Mouse (Mus musculus): ENCODE results near the gene Kcnip4. TPM values are rescaled to one million over a fixed set of nuclear protein-coding genes. Genes with fewer than 3 reads are reported as not detected.

The Kcnip4 gene
- total RNA-seq (2014; rRNA removed): 22.6 and 23.1 TPM in 2 replicates
- 26.8 and 30.1 TPM in 2 replicates for polyA plus RNA-seq (2015; fragmentation: Nextera tagmentation; extraction: Ambion mirVana)

DNA sequence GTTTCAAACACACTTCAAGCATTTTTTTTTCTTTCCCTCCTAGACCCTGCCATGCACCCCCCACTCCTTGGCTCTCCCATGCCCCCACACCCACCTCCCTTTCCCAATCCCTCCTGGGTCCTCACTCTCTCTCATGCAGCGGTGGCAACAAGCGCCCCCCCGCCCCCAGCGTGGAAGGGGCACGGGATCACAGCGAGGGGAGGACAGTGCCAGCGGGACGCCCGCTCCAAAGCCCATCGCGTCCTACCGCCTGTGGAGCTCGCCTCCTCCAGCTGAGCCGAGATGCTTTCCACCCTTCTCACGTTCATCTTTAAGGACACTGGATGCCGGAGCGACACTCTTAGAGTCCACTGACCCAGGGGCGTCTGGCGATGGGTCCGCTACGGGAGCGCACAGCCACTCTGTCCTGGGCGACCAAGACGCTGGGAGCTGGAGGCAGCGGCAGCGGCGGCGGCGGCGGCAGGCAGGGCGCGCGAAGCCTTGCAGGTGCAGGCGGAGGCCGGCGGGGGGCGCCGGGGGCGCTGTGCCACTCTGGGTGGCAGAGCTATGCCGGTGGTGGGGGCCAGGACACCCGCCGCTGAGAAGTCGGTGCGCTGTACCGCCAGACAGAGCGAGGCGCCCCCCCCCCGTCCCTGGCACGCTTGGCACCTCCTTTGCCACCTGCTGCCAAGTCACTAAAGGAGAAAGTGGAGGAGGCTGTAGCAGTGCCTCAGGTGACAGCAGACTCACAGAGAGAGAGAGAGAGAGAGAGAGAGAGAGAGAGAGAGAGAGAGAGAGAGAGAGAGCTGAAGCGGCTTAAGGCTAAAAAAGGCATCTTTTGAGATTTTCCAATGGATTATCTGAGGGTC, at the start of gene Kcnip4:
TSS of gene Kcnip4 (minus strand) at position 514 of the 848 bp plus-strand sequence.
- peak; percentile 75 for DNase-seq (ENCODE audit: low spot score)
- peak; percentile 58 for TF ChIP-seq CTCF (IDR thresholded peaks at IDR 0.05)
- peak; percentile 91 for ATAC-seq (ENCODE audit: low FRiP score)
- peak within 1 kb of the TSS; percentile 62 for H3K9ac ChIP-seq (replicated peaks; ENCODE audit: low read length, poor library complexity, severe bottlenecking)
- no peaks in the 10 kb centered on the region; the same call in 1 of the 2 replicates for H3K27me3 ChIP-seq (ENCODE audit: insufficient read depth, low read length)
- 1% methylated on average over 27 of the region's 50 CpGs for whole genome bisulfite sequencing
- H3K27ac ChIP-seq (ENCODE audit: low read depth, low read length): no peak within 1 kb of the TSS
- peak within 1 kb of the TSS; percentile 77 for H3K4me3 ChIP-seq (ENCODE audit: low read depth, low read length)
- peak within 1 kb of the TSS; percentile 96 for H3K4me2 ChIP-seq (ENCODE audit: low read depth, low read length, poor library complexity, severe bottlenecking)
- no peaks in the 10 kb centered on the region for H3K9me3 ChIP-seq (ENCODE audit: low read length)
- no peaks in the 10 kb centered on the region for H3K4me1 ChIP-seq (ENCODE audit: insufficient read depth, low read length)
- no peaks in the 10 kb centered on the region for H3K36me3 ChIP-seq (ENCODE audit: insufficient read depth, low read length)

DNA sequence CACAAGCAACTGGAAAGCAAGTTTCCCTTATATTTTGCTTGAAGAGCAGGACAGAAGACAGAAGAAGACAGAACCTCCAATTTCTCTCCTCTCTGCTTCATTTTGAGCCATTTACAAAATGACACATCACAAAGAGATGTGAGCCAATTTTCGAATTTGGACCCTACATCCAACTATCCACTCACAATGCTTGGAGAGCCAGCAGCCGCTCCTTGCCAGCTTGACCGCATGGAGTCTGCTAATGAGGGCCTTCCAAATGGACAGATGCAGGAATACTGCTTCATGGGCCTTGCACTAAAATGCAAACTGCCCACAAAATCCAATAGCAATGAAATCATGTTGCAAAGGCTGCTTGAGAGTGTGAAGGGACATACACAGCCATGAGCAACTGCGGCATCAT, 47.2 kb upstream of the Kcnip4 start:
- Histone ChIP-seq H3K27me3 (ENCODE audit: insufficient read depth, low read length) (no peaks in the 10 kb centered on the region), H3K4me3 (ENCODE audit: low read depth, low read length) (no peak overlapping the region), H3K9me3 (ENCODE audit: low read length) (no peaks in the 10 kb centered on the region), H3K4me2 (ENCODE audit: low read depth, low read length, poor library complexity, severe bottlenecking) (no peak overlapping the region), H3K9ac (replicated peaks; ENCODE audit: low read length, poor library complexity, severe bottlenecking) (no peak overlapping the region), H3K36me3 (ENCODE audit: insufficient read depth, low read length) (no peaks in the 10 kb centered on the region), H3K4me1 (ENCODE audit: insufficient read depth, low read length) (no peaks in the 10 kb centered on the region), H3K27ac (ENCODE audit: low read depth, low read length) (no peak overlapping the region)
- WGBS: 91% methylated on average over 4 of the region's 4 CpGs
- TF ChIP-seq CTCF (IDR thresholded peaks at IDR 0.05): no peak
- ATAC-seq (ENCODE audit: low FRiP score) (no peak), DNase-seq (ENCODE audit: low spot score) (no peak)

DNA sequence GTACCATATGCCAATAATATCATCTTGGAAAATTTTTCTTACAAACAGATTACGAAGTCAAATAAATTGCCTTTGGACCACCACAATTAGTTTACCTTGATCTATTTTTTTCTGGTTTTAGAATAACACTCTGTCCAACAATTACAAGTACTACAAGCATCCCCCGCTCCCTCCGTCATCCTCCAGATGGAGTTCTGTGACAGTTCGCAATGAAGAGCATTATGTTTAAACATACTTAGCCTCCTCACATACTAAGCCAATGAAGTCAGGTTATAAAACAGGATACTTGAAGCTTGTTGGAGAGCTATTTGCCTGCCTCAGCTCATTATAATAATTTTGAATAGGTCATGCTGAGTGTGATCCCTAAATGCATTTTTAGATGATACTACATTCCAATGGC, 39.0 kb upstream of the Kcnip4 start:
- 92% methylated on average over 4 of the region's 4 CpGs for WGBS
- no peaks in the 10 kb centered on the region for H3K9me3 ChIP-seq (ENCODE audit: low read length)
- H3K9ac ChIP-seq (replicated peaks; ENCODE audit: low read length, poor library complexity, severe bottlenecking): no peak overlapping the region
- H3K4me1 ChIP-seq (ENCODE audit: insufficient read depth, low read length): no peaks in the 10 kb centered on the region
- H3K4me2 ChIP-seq (ENCODE audit: low read depth, low read length, poor library complexity, severe bottlenecking): no peak overlapping the region
- ATAC-seq (ENCODE audit: low FRiP score): no peak
- TF ChIP-seq CTCF (IDR thresholded peaks at IDR 0.05): no peak
- no peak overlapping the region for H3K27ac ChIP-seq (ENCODE audit: low read depth, low read length)
- no peak for DNase-seq (ENCODE audit: low spot score)
- H3K36me3 ChIP-seq (ENCODE audit: insufficient read depth, low read length): no peaks in the 10 kb centered on the region
- no peaks in the 10 kb centered on the region for H3K27me3 ChIP-seq (ENCODE audit: insufficient read depth, low read length)
- no peak overlapping the region for H3K4me3 ChIP-seq (ENCODE audit: low read depth, low read length)

DNA sequence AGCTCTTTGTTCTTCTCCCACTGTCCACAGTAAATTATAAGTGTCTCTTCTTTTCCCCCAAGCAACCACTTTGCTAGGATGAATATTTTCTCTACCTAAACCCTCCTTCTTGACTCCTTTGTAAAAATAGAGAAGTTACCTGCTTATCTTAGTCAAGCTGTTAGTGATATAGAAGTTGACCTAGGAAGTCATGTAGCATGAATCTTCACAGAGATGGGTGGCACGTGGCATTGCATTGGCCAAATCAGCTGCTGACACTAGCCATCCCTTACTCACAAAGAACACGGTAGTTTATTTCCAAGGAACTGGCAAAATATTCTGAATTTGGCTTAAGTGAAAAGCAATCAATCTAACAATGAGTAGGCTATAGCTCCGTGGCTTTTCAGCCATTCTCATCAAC, 32.7 kb upstream of the Kcnip4 start:
- H3K27me3 ChIP-seq (ENCODE audit: insufficient read depth, low read length): no peaks in the 10 kb centered on the region
- H3K9me3 ChIP-seq (ENCODE audit: low read length): no peaks in the 10 kb centered on the region
- no peak overlapping the region for H3K27ac ChIP-seq (ENCODE audit: low read depth, low read length)
- ATAC-seq (ENCODE audit: low FRiP score) (no peak), DNase-seq (ENCODE audit: low spot score) (no peak)
- TF ChIP-seq CTCF (IDR thresholded peaks at IDR 0.05): no peak
- no peak overlapping the region for H3K4me3 ChIP-seq (ENCODE audit: low read depth, low read length)
- WGBS: 83% methylated on average over 3 of the region's 3 CpGs
- H3K4me2 ChIP-seq (ENCODE audit: low read depth, low read length, poor library complexity, severe bottlenecking): no peak overlapping the region
- H3K36me3 ChIP-seq (ENCODE audit: insufficient read depth, low read length): no peaks in the 10 kb centered on the region
- H3K4me1 ChIP-seq (ENCODE audit: insufficient read depth, low read length): no peaks in the 10 kb centered on the region
- no peak overlapping the region for H3K9ac ChIP-seq (replicated peaks; ENCODE audit: low read length, poor library complexity, severe bottlenecking)

DNA sequence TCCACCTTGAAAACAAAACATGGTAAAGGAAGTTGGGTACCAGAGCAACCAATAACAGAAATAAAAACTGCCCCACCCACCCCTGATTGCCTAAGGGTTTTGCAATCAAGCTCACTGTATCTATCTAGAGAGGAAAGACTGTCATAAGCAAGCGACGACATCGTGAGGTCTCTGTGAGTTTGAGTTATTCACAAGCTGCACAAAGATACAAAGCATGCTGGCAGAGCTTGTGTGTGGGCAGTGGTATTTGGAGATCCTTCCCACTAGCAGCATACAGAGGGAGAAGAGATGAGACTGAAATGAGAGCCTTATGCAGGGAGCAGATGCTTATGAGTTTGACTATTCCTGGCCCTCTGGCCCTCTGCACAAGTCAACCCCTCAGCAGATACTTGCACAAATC, 23.2 kb upstream of the Kcnip4 start:
- TF ChIP-seq CTCF (IDR thresholded peaks at IDR 0.05): no peak
- no peak for ATAC-seq (ENCODE audit: low FRiP score)
- WGBS: 94% methylated on average over 3 of the region's 3 CpGs
- no peak for DNase-seq (ENCODE audit: low spot score)
- Histone ChIP-seq H3K4me2 (ENCODE audit: low read depth, low read length, poor library complexity, severe bottlenecking) (no peak overlapping the region), H3K27ac (ENCODE audit: low read depth, low read length) (no peak overlapping the region), H3K4me3 (ENCODE audit: low read depth, low read length) (no peak overlapping the region), H3K4me1 (ENCODE audit: insufficient read depth, low read length) (no peaks in the 10 kb centered on the region), H3K36me3 (ENCODE audit: insufficient read depth, low read length) (no peaks in the 10 kb centered on the region), H3K9me3 (ENCODE audit: low read length) (no peaks in the 10 kb centered on the region), H3K9ac (replicated peaks; ENCODE audit: low read length, poor library complexity, severe bottlenecking) (no peak overlapping the region), H3K27me3 (ENCODE audit: insufficient read depth, low read length) (no peaks in the 10 kb centered on the region)

DNA sequence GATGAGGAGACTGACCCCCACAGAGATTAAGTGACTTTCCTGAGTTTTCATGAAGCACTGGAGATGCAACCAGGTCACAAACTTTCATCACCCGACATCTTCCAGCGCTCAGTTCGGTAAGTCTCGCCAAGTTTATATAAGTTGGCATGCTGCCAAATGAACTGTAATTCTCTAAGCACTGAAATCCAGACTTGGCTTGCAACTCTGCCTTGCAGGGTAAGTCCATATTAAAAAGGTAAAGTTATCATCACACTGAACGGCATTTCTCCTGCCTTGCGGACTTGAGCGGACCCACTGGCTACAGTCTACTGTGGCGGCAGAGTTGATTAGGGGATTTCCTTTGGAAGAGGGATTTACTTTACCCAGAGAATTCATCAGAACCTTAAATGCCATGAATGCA, 4.7 kb upstream of the Kcnip4 start:
- DNase-seq (ENCODE audit: low spot score) (peak; percentile 63), ATAC-seq (ENCODE audit: low FRiP score) (no peak)
- H3K4me3 ChIP-seq (ENCODE audit: low read depth, low read length): no peak overlapping the region
- H3K27ac ChIP-seq (ENCODE audit: low read depth, low read length): no peak overlapping the region
- H3K4me1 ChIP-seq (ENCODE audit: insufficient read depth, low read length): no peaks in the 10 kb centered on the region
- no peak overlapping the region for H3K9ac ChIP-seq (replicated peaks; ENCODE audit: low read length, poor library complexity, severe bottlenecking)
- no peaks in the 10 kb centered on the region for H3K27me3 ChIP-seq (ENCODE audit: insufficient read depth, low read length)
- no peak overlapping the region for H3K4me2 ChIP-seq (ENCODE audit: low read depth, low read length, poor library complexity, severe bottlenecking)
- H3K36me3 ChIP-seq (ENCODE audit: insufficient read depth, low read length): no peaks in the 10 kb centered on the region
- no peaks in the 10 kb centered on the region for H3K9me3 ChIP-seq (ENCODE audit: low read length)
- TF ChIP-seq CTCF (IDR thresholded peaks at IDR 0.05): no peak
- 66% methylated on average over 8 of the region's 8 CpGs for WGBS

Measured in midbrain, postnatal 0 days (tissue).